Mouse (Mus musculus): Measurements from ENCODE around the gene Slc4a4.

- TF ChIP-seq CTCF (IDR thresholded peaks at IDR 0.05; ENCODE audit: low read depth, low read length) (no peak), EP300 (IDR thresholded peaks at IDR 0.05; ENCODE audit: insufficient read depth, low read depth, low read length) (no peak)
These were observed 2.7 kb downstream of the Slc4a4 start for GRCm38 (mm10) chr5:88889326-88889725.
